17 mouse cellular contexts compared by ENCODE assay signal in the genomic region with DNA sequence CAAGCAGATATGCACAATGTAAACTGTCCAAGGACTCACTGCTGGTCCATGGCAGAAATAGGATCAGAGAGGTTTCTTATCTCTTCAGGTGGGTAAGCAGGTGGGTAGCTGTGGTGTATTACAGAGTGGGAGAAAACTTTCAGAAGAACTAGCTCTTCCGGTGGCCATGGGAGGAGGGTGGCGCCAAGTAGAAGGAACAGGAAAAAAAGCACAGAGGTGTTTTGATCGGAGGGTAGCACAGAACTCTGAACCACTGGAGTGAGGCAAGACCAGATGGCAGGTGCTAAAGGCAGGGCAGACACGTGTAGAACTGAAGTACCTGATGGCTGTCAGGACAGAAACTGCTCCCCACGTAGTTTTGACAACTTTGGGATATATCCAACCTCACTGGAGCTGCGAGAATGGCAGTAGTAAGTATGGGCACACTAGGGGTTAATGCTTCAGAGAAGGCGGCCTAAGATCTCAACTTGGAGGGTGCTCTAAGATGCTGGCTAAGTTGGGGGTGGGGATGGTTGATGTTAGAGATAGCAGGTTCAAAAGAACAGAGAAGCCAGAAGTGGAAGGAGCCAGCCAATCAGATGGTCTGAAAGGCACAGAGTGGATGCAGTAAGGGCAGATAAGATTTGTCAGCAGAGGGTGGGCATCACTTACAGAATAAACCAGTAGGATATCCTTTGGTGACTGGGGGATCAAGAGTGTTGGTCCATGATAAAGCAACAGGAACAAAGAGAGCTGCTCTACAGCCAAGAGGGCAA. TPM values are rescaled to one million over a fixed set of nuclear protein-coding genes. Genes with fewer than 3 reads are reported as not detected.
DNase-seq lines count a peak whose midpoint lies in the region; ATAC-seq and TF ChIP-seq lines count a peak whose summit lies in the region.
"Had no signal": no experiment of that assay in that cellular context is flagged by ENCODE, and none has a peak within 500 bp of the region (broad histone marks: within the 10 kb centered on the region; RNA-seq: fewer than 3 reads in every experiment).

No protein-coding gene starts in this region.

- 66% methylated on average over 7 of the region's 7 CpGs for WGBS in heart, embryonic 12.5 days
- 63% methylated on average over 7 of the region's 7 CpGs for WGBS in liver, embryonic 14.5 days (ENCODE audit: insufficient replicate concordance)

- no peaks in the 10 kb centered on the region for H3K9me3 ChIP-seq in heart, embryonic 12.5 days (replicated peaks)
- H3K9me3 ChIP-seq in liver, embryonic 14.5 days (ENCODE audit: control insufficient read depth, low read length) = no peaks in the 10 kb centered on the region
- H3K9me3 ChIP-seq: forebrain, embryonic 10.5 days; intestine, embryonic 15.5 days; neural tube, embryonic 12.5 days had no signal

- H3K4me2 ChIP-seq in heart, embryonic 12.5 days = peak overlapping the region; percentile 42
- peak overlapping the region; percentile 72 for H3K4me2 ChIP-seq in liver, embryonic 14.5 days (ENCODE audit: low read depth)
- H3K4me2 ChIP-seq: intestine, embryonic 15.5 days; neural tube, embryonic 12.5 days had no signal

- no peak overlapping the region for H3K9ac ChIP-seq in heart, embryonic 12.5 days
- peak overlapping the region; percentile 98 for H3K9ac ChIP-seq in liver, embryonic 14.5 days (replicated peaks)
- H3K9ac ChIP-seq: intestine, embryonic 15.5 days; neural tube, embryonic 12.5 days had no signal

- no peak overlapping the region for H3K27ac ChIP-seq in heart, embryonic 12.5 days (ENCODE audit: poor library complexity, severe bottlenecking)
- peak overlapping the region; percentile 95 for H3K27ac ChIP-seq in liver, embryonic 14.5 days
- H3K27ac ChIP-seq: forebrain, embryonic 10.5 days; intestine, embryonic 15.5 days; neural tube, embryonic 12.5 days had no signal

- H3K36me3 ChIP-seq in heart, embryonic 12.5 days = no peaks in the 10 kb centered on the region
- peaks cover 18% of the 10 kb centered on the region for H3K36me3 ChIP-seq in liver, embryonic 14.5 days (replicated peaks; ENCODE audit: control insufficient read depth, insufficient read depth, low read depth)
- H3K36me3 ChIP-seq: forebrain, embryonic 10.5 days; intestine, embryonic 15.5 days; neural tube, embryonic 12.5 days had no signal

- TF ChIP-seq CTCF in liver, embryonic 14.5 days (IDR thresholded peaks at IDR 0.05; ENCODE audit: low read depth) = no peak

- ATAC-seq in heart, embryonic 12.5 days (ENCODE audit: insufficient number of reproducible peaks, low FRiP score) = no peak
- peak; percentile 26 for ATAC-seq in CD4-positive, CD25-positive, alpha-beta regulatory T cell, adult 4 months
- ATAC-seq in liver, embryonic 14.5 days (ENCODE audit: insufficient read depth) = no peak
- ATAC-seq: intestine, embryonic 15.5 days; midbrain, embryonic 16.5 days had no signal

- no peak overlapping the region for H3K4me3 ChIP-seq in heart, embryonic 12.5 days
- peak overlapping the region; percentile 28 to 95; a peak in 2 of 4 replicates for H3K4me3 ChIP-seq in liver, embryonic 14.5 days (ENCODE audit: insufficient read depth in 1 of 2, low read depth in 2 of 2, low read length in 2 of 2)
- H3K4me3 ChIP-seq: forebrain, embryonic 10.5 days; intestine, embryonic 15.5 days; neural tube, embryonic 12.5 days had no signal

- no peak for TF ChIP-seq EP300 in liver, embryonic 14.5 days (IDR thresholded peaks at IDR 0.05; ENCODE audit: low read depth)

- no peak for DNase-seq in heart, adult 8-10 months (ENCODE audit: low spot score)
- DNase-seq in liver, embryonic 14.5 days (ENCODE audit: low read depth in 3 of 3, low spot score in 3 of 3) = no peak
- DNase-seq in thymus, postnatal 14 days = peak; percentile 73
- DNase-seq in urinary bladder, postnatal 36 days (ENCODE audit: low spot score in 2 of 2) = no peak
- no peak for DNase-seq in right cerebral cortex, postnatal 4 days
- DNase-seq in ovary, postnatal 10 days (ENCODE audit: low spot score) = no peak
- DNase-seq: cerebellum, adult 9-11 months; gastrocnemius, postnatal 36 days; heart, postnatal 36 days; lung, adult 18-20 months; lung, postnatal 4 days had no signal

- peaks cover 12% of the 10 kb centered on the region; the same call in 1 of the 2 replicates for H3K4me1 ChIP-seq in heart, embryonic 12.5 days (replicated peaks)
- peaks cover 48 to 59% of the 10 kb centered on the region in 2 experiments for H3K4me1 ChIP-seq in liver, embryonic 14.5 days (replicated peaks; ENCODE audit: control insufficient read depth in 2 of 2, insufficient read depth in 2 of 2, low read length in 1 of 2)
- H3K4me1 ChIP-seq: intestine, embryonic 15.5 days; neural tube, embryonic 12.5 days had no signal

- 0 out of 2 replicates have a peak, but pooled peaks cover 2% of the 10 kb centered on the region for H3K27me3 ChIP-seq in heart, embryonic 12.5 days (replicated peaks)
- no peaks in the 10 kb centered on the region for H3K27me3 ChIP-seq in liver, embryonic 14.5 days (ENCODE audit: control insufficient read depth, insufficient read depth, low read length)
- H3K27me3 ChIP-seq: intestine, embryonic 15.5 days had no signal

RNA-seq across cellular contexts. Expression of a gene that starts 8.7 kb away (rescaled TPM):
- polyA plus RNA-seq in heart, embryonic 12.5 days (2016; fragmentation: Nextera tagmentation; extraction: Ambion mirVana) = 24.8 and 27.8 TPM in 2 replicates
- total RNA-seq in heart, adult 8-10 months (2022) = 10 to 100 TPM in 1 of 4 experiments, 1 to 10 TPM in 3; 6.1 to 30.2 (median 7.6) TPM
- 10 to 100 TPM; 37.6 to 47.6 TPM for polyA plus RNA-seq in CD4-positive, CD25-positive, alpha-beta regulatory T cell, adult 4 months (2017; shearing (Covaris generic))
- polyA plus RNA-seq in liver, embryonic 14.5 days (2012; rRNA removed) = 43.2 and 44.1 TPM in 2 replicates
- 73.8 and 75.0 TPM in 2 replicates for polyA plus RNA-seq in liver, embryonic 14.5 days (2014; fragmentation: Nextera tagmentation; extraction: Ambion mirVana)
